Mouse (Mus musculus): ENCODE measurements around the gene Pdik1l. TPM values are rescaled to one million over a fixed set of nuclear protein-coding genes. Genes with fewer than 3 reads are reported as not detected.
"Not testable (repeated sequence)": the region's sequence is repeated elsewhere in the genome, so short reads cannot be mapped to it uniquely, and the experiment has no call there.

Pdik1l gene
- polyA plus RNA-seq, 1 experiment from 2014 or later, result 38.5 TPM

- Histone ChIP-seq H3K27me3 (ENCODE audit: control insufficient read depth, insufficient read depth, low read length) (no peaks in the 10 kb centered on the region), H3K9ac (no peak overlapping the region), H3K4me3 (replicated peaks; ENCODE audit: low read length) (no peak overlapping the region), H3K9me3 (ENCODE audit: control insufficient read depth, low read length) (no peaks in the 10 kb centered on the region), H3K4me1 (replicated peaks; ENCODE audit: control insufficient read depth, insufficient read depth, low read length) (no peaks in the 10 kb centered on the region), H3K27ac (no peak overlapping the region), H3K36me3 (replicated peaks; ENCODE audit: control insufficient read depth, insufficient read depth) (peaks cover 18% of the 10 kb centered on the region), H3K4me2 (replicated peaks) (no peak overlapping the region)
- DNase-seq (ENCODE audit: low spot score), result no peak
- 86% methylated on average over 7 of the region's 7 CpGs for WGBS
- ATAC-seq (ENCODE audit: low FRiP score), result no peak
Measured at GRCm38 (mm10) chr4:134271979-134272378, 15.7 kb downstream of the Pdik1l start.

- not testable (repeated sequence) for ATAC-seq (ENCODE audit: low FRiP score); H3K27ac ChIP-seq
Measured at GRCm38 (mm10) chr4:134269622-134270021, 18.1 kb downstream of the Pdik1l start.

GRCm38 (mm10) chr4:134268102-134268655 lies 19.5 kb downstream of the Pdik1l start:
- DNase-seq (ENCODE audit: low spot score) (no peak), ATAC-seq (ENCODE audit: low FRiP score) (no peak)
- no peak overlapping the region for H3K9ac ChIP-seq
- no peaks in the 10 kb centered on the region for H3K4me1 ChIP-seq (replicated peaks; ENCODE audit: control insufficient read depth, insufficient read depth, low read length)
- 87% methylated on average over 19 of the region's 19 CpGs for WGBS
- H3K9me3 ChIP-seq (ENCODE audit: control insufficient read depth, low read length), result no peaks in the 10 kb centered on the region
- H3K27ac ChIP-seq, result no peak overlapping the region
- H3K27me3 ChIP-seq (ENCODE audit: control insufficient read depth, insufficient read depth, low read length), result no peaks in the 10 kb centered on the region
- H3K4me3 ChIP-seq (replicated peaks; ENCODE audit: low read length), result no peak overlapping the region
- H3K4me2 ChIP-seq (replicated peaks), result no peak overlapping the region
- H3K36me3 ChIP-seq (replicated peaks; ENCODE audit: control insufficient read depth, insufficient read depth), result no peaks in the 10 kb centered on the region

More at GRCm38 (mm10) chr4:134269622-134270021, 18.1 kb downstream of the Pdik1l start:
- H3K4me1 ChIP-seq (replicated peaks; ENCODE audit: control insufficient read depth, insufficient read depth, low read length); H3K4me3 ChIP-seq (replicated peaks; ENCODE audit: low read length); H3K36me3 ChIP-seq (replicated peaks; ENCODE audit: control insufficient read depth, insufficient read depth); H3K27me3 ChIP-seq (ENCODE audit: control insufficient read depth, insufficient read depth, low read length); H3K9me3 ChIP-seq (ENCODE audit: control insufficient read depth, low read length); DNase-seq (ENCODE audit: low spot score); H3K4me2 ChIP-seq (replicated peaks); H3K9ac ChIP-seq: not testable (repeated sequence)

- Histone ChIP-seq H3K4me3 (replicated peaks; ENCODE audit: low read length) (no peak overlapping the region), H3K36me3 (replicated peaks; ENCODE audit: control insufficient read depth, insufficient read depth) (no peaks in the 10 kb centered on the region), H3K27ac (no peak overlapping the region), H3K9ac (no peak overlapping the region), H3K27me3 (ENCODE audit: control insufficient read depth, insufficient read depth, low read length) (no peaks in the 10 kb centered on the region), H3K9me3 (ENCODE audit: control insufficient read depth, low read length) (no peaks in the 10 kb centered on the region), H3K4me1 (replicated peaks; ENCODE audit: control insufficient read depth, insufficient read depth, low read length) (no peaks in the 10 kb centered on the region), H3K4me2 (replicated peaks) (no peak overlapping the region)
- no peak for DNase-seq (ENCODE audit: low spot score)
- ATAC-seq (ENCODE audit: low FRiP score), result no peak
- WGBS, result 64% methylated on average over 9 of the region's 9 CpGs
Measured at GRCm38 (mm10) chr4:134265860-134266585, 21.7 kb downstream of the Pdik1l start.

GRCm38 (mm10) chr4:134263191-134263590 lies 24.5 kb downstream of the Pdik1l start:
- H3K36me3 ChIP-seq (replicated peaks; ENCODE audit: control insufficient read depth, insufficient read depth), result no peaks in the 10 kb centered on the region
- no peaks in the 10 kb centered on the region for H3K9me3 ChIP-seq (ENCODE audit: control insufficient read depth, low read length)
- H3K9ac ChIP-seq, result no peak overlapping the region
- 36% methylated on average over 6 of the region's 6 CpGs for WGBS
- H3K27ac ChIP-seq, result no peak overlapping the region
- no peak overlapping the region for H3K4me3 ChIP-seq (replicated peaks; ENCODE audit: low read length)
- no peaks in the 10 kb centered on the region for H3K27me3 ChIP-seq (ENCODE audit: control insufficient read depth, insufficient read depth, low read length)
- DNase-seq (ENCODE audit: low spot score), result no peak
- H3K4me2 ChIP-seq (replicated peaks), result no peak overlapping the region
- H3K4me1 ChIP-seq (replicated peaks; ENCODE audit: control insufficient read depth, insufficient read depth, low read length), result no peaks in the 10 kb centered on the region
- no peak for ATAC-seq (ENCODE audit: low FRiP score)

- Histone ChIP-seq H3K9me3 (ENCODE audit: control insufficient read depth, low read length) (no peaks in the 10 kb centered on the region), H3K4me2 (replicated peaks) (no peak overlapping the region), H3K9ac (no peak overlapping the region), H3K36me3 (replicated peaks; ENCODE audit: control insufficient read depth, insufficient read depth) (no peaks in the 10 kb centered on the region), H3K4me1 (replicated peaks; ENCODE audit: control insufficient read depth, insufficient read depth, low read length) (no peaks in the 10 kb centered on the region), H3K27ac (no peak overlapping the region), H3K4me3 (replicated peaks; ENCODE audit: low read length) (no peak overlapping the region), H3K27me3 (ENCODE audit: control insufficient read depth, insufficient read depth, low read length) (peaks cover 30% of the 10 kb centered on the region)
- no peak for ATAC-seq (ENCODE audit: low FRiP score)
- DNase-seq (ENCODE audit: low spot score), result no peak
- 73% methylated on average over 11 of the region's 11 CpGs for WGBS
Measured at GRCm38 (mm10) chr4:134258354-134258753, 29.3 kb downstream of the Pdik1l start.

GRCm38 (mm10) chr4:134257198-134258009 lies 30.3 kb downstream of the Pdik1l start:
- Histone ChIP-seq H3K4me1 (replicated peaks; ENCODE audit: control insufficient read depth, insufficient read depth, low read length) (peaks cover 2% of the 10 kb centered on the region; the same call in 1 of the 2 replicates), H3K4me2 (replicated peaks) (no peak overlapping the region), H3K27ac (no peak overlapping the region), H3K36me3 (replicated peaks; ENCODE audit: control insufficient read depth, insufficient read depth) (no peaks in the 10 kb centered on the region), H3K9me3 (ENCODE audit: control insufficient read depth, low read length) (no peaks in the 10 kb centered on the region), H3K27me3 (ENCODE audit: control insufficient read depth, insufficient read depth, low read length) (peaks cover 39% of the 10 kb centered on the region), H3K9ac (no peak overlapping the region), H3K4me3 (replicated peaks; ENCODE audit: low read length) (no peak overlapping the region)
- DNase-seq (ENCODE audit: low spot score) (no peak), ATAC-seq (ENCODE audit: low FRiP score) (no peak)
- 7% methylated on average over 11 of the region's 11 CpGs for WGBS

- Histone ChIP-seq H3K4me3 (replicated peaks; ENCODE audit: low read length) (no peak overlapping the region), H3K27me3 (ENCODE audit: control insufficient read depth, insufficient read depth, low read length) (peaks cover 47% of the 10 kb centered on the region), H3K36me3 (replicated peaks; ENCODE audit: control insufficient read depth, insufficient read depth) (no peaks in the 10 kb centered on the region), H3K4me1 (replicated peaks; ENCODE audit: control insufficient read depth, insufficient read depth, low read length) (peaks cover 10% of the 10 kb centered on the region; the same call in 1 of the 2 replicates), H3K9ac (no peak overlapping the region), H3K9me3 (ENCODE audit: control insufficient read depth, low read length) (no peaks in the 10 kb centered on the region), H3K4me2 (replicated peaks) (no peak overlapping the region), H3K27ac (0 out of 2 replicates have a peak overlapping the region, but pooled peaks have one; percentile 35)
- DNase-seq (ENCODE audit: low spot score) (no peak), ATAC-seq (ENCODE audit: low FRiP score) (no peak)
- WGBS, result 8% methylated on average over 19 of the region's 19 CpGs
Measured at GRCm38 (mm10) chr4:134256407-134257197, 31.1 kb downstream of the Pdik1l start.

Data from hindbrain, embryonic 14.5 days (tissue).